Comparison of ENCODE assay signal across 7 mouse cellular contexts in the genomic region with DNA sequence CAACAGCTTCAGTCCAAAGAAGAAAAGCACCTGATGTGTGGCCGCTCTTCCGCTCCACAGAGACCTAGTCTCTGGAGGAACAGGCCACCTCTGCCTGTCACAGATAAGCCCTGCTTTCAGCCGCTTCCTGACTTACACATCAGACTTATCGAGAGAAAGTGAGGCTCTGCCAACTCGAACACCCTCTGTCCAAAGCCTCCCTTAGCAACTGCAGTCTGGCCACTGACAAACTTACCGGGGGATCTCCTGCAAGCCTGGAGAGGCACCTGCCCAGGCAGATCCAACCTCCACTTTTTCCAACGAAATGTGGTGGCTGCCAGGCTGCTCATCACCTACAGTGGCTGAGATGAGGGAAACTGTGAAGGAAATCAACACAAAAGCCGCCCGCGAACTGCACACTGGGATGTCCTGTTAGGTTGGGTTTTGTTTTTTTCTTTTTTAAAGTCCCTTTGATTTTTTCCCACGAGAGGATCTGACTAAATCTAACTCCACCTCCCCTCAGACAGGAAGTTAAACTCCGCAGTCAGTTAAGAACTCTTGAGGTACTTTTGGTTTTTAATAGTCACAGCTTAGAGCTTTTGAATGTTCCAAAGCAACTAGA. TPM values are rescaled to one million over a fixed set of nuclear protein-coding genes. Genes with fewer than 3 reads are reported as not detected.
DNase-seq lines count a peak whose midpoint lies in the region; ATAC-seq and TF ChIP-seq lines count a peak whose summit lies in the region.

No protein-coding gene starts in this region.

- no peaks in the 10 kb centered on the region for H3K36me3 ChIP-seq in CH12.LX (replicated peaks in 1 of 2; ENCODE audit: control insufficient read depth in 1 of 2, insufficient read depth in 1 of 2, low read length in 1 of 2)
- no peaks in the 10 kb centered on the region for H3K36me3 ChIP-seq in lung, embryonic 16.5 days (ENCODE audit: control insufficient read depth, insufficient read depth, low read length)

- in situ Hi-C loops in CH12.LX (cut with MboI; ENCODE audit: low pct_ligation_motif_present, low pct_unique_long_range_greater_than_20kb, low sequenced_read_pairs) = no loop called here

- peak; percentile 73 to 76 for ATAC-seq in hematopoietic stem cell, adult 5-6 weeks (replicated peaks in 1 of 2; ENCODE audit: insufficient read depth in 1 of 2, low FRiP score in 2 of 2, low TSS enrichment in 1 of 2, low read depth in 1 of 2, poor library complexity in 2 of 2, severe bottlenecking in 2 of 2)
- ATAC-seq in lung, embryonic 16.5 days (ENCODE audit: low read depth) = peak; percentile 43

- H3K9ac ChIP-seq in CH12.LX (ENCODE audit: insufficient read depth, low read depth) = no peak overlapping the region
- H3K9ac ChIP-seq in lung, embryonic 16.5 days (ENCODE audit: low read length) = no peak overlapping the region

- dilution Hi-C loops in CH12.LX (cut with MboI; ENCODE audit: extremely low pct_ligation_motif_present, extremely low pct_unique_long_range_greater_than_20kb, low sequenced_read_pairs) = no loop called here

- H3K4me1 ChIP-seq in CH12.LX (ENCODE audit: control insufficient read depth in 1 of 2, insufficient read depth in 2 of 2) = peaks cover 17 to 25% of the 10 kb centered on the region in 2 experiments
- peaks cover 37% of the 10 kb centered on the region for H3K4me1 ChIP-seq in brown adipose tissue, adult 24 weeks (ENCODE audit: control insufficient read depth, insufficient read depth, insufficient read length, low read length)
- peaks cover 4% of the 10 kb centered on the region for H3K4me1 ChIP-seq in lung, embryonic 16.5 days (replicated peaks; ENCODE audit: control insufficient read depth, insufficient read depth, low read length)

- no peak overlapping the region for H3K4me3 ChIP-seq in CH12.LX (replicated peaks in 1 of 3; ENCODE audit: low read depth in 2 of 3, low read length in 2 of 3, poor library complexity in 1 of 3)
- peak overlapping the region; percentile 66 for H3K4me3 ChIP-seq in brown adipose tissue, adult 24 weeks (ENCODE audit: insufficient read depth, low read depth, low read length)
- H3K4me3 ChIP-seq in lung, embryonic 16.5 days (ENCODE audit: low read length) = peak overlapping the region; percentile 17; the same call in 1 of the 2 replicates

- H3K4me2 ChIP-seq in CH12.LX (ENCODE audit: insufficient read depth, low read depth, poor library complexity, severe bottlenecking) = peak overlapping the region; percentile 31; the same call in 1 of the 2 replicates
- H3K4me2 ChIP-seq in lung, embryonic 16.5 days (ENCODE audit: low read depth, low read length) = peak overlapping the region; percentile 29; the same call in 1 of the 2 replicates

- no peaks in the 10 kb centered on the region for H3K27me3 ChIP-seq in CH12.LX (replicated peaks)
- H3K27me3 ChIP-seq in lung, embryonic 16.5 days (ENCODE audit: control insufficient read depth, insufficient read depth, low read depth, low read length) = no peaks in the 10 kb centered on the region

- TF ChIP-seq EP300 in CH12.LX (IDR thresholded peaks at IDR 0.05; ENCODE audit: low read length) = no peak

- no peak for DNase-seq in CH12.LX (ENCODE audit: extremely low read depth)
- DNase-seq in thymus, postnatal 0 days (ENCODE audit: low spot score) = peak; percentile 84
- DNase-seq in frontal cortex, postnatal 25 days (ENCODE audit: low spot score in 2 of 2) = no peak
- no peak for DNase-seq in cerebellum, postnatal 14 days

- no peak for TF ChIP-seq RAD21 in CH12.LX (IDR thresholded peaks at IDR 0.05; ENCODE audit: low read depth, low read length)

- TF ChIP-seq CTCF in CH12.LX (conservative IDR thresholded peaks at IDR 0.05 in 1 of 2, IDR thresholded peaks at IDR 0.05 in 1 of 2; ENCODE audit: low read depth in 2 of 2, low read length in 2 of 2) = no peak

- H3K9me3 ChIP-seq in CH12.LX (replicated peaks; ENCODE audit: low read length) = no peaks in the 10 kb centered on the region
- H3K9me3 ChIP-seq in lung, embryonic 16.5 days (ENCODE audit: control insufficient read depth, low read length) = no peaks in the 10 kb centered on the region

- 48% methylated on average over 12 of the region's 12 CpGs for WGBS in lung, embryonic 16.5 days

- no peak overlapping the region for H3K27ac ChIP-seq in CH12.LX (ENCODE audit: insufficient read depth, low read depth)
- peak overlapping the region; percentile 91 for H3K27ac ChIP-seq in brown adipose tissue, adult 24 weeks (replicated peaks; ENCODE audit: low read depth, low read length)
- peak overlapping the region; percentile 67 for H3K27ac ChIP-seq in lung, embryonic 16.5 days (ENCODE audit: low read length)

- H3K79me2 ChIP-seq in CH12.LX (replicated peaks; ENCODE audit: control insufficient read depth, extremely low read depth, insufficient read depth, poor library complexity, severe bottlenecking) = no peaks in the 10 kb centered on the region

- no peak for TF ChIP-seq POLR2A in CH12.LX (IDR thresholded peaks at IDR 0.05; ENCODE audit: low read depth, low read length)

TF ChIP-seq in CH12.LX, 34 proteins besides CTCF, POLR2A, EP300 and RAD21:
- no peak for TF ChIP-seq MAX (IDR thresholded peaks at IDR 0.05; ENCODE audit: low read length)
- no peak for TF ChIP-seq MYC (IDR thresholded peaks at IDR 0.05; ENCODE audit: low read depth, low read length)
- TF ChIP-seq MAFK (IDR thresholded peaks at IDR 0.05; ENCODE audit: insufficient replicate concordance, low read length) = no peak
- TF ChIP-seq ETS1 (conservative IDR thresholded peaks at IDR 0.05; ENCODE audit: low read depth, low read length) = no peak
- no peak for TF ChIP-seq CHD1 (IDR thresholded peaks at IDR 0.05; ENCODE audit: low read depth, low read length)
- TF ChIP-seq CHD2 (IDR thresholded peaks at IDR 0.05; ENCODE audit: low read length) = no peak
- TF ChIP-seq E2F4 (IDR thresholded peaks at IDR 0.05; ENCODE audit: insufficient replicate concordance, low read depth, low read length) = no peak
- no peak for TF ChIP-seq UBTF (IDR thresholded peaks at IDR 0.05; ENCODE audit: low read depth, low read length)
- no peak for TF ChIP-seq JUND (conservative IDR thresholded peaks at IDR 0.05; ENCODE audit: low read depth, low read length)
- TF ChIP-seq USF2 (conservative IDR thresholded peaks at IDR 0.05; ENCODE audit: low read depth, low read length) = no peak
- TF ChIP-seq POLR2AphosphoS2 (IDR thresholded peaks at IDR 0.05; ENCODE audit: low read depth, low read length) = no peak
- TF ChIP-seq ZMIZ1 (IDR thresholded peaks at IDR 0.05; ENCODE audit: low read depth, low read length) = no peak
- TF ChIP-seq TBP (conservative IDR thresholded peaks at IDR 0.05; ENCODE audit: low read depth, low read length) = no peak
- no peak for TF ChIP-seq BHLHE40 (IDR thresholded peaks at IDR 0.05; ENCODE audit: low read depth, low read length)
- TF ChIP-seq ZC3H11A (IDR thresholded peaks at IDR 0.05; ENCODE audit: low read depth, low read length) = no peak
- TF ChIP-seq TCF12 (IDR thresholded peaks at IDR 0.05; ENCODE audit: low read depth, low read length) = no peak
- no peak for TF ChIP-seq NRF1 (IDR thresholded peaks at IDR 0.05; ENCODE audit: low read depth, low read length)
- TF ChIP-seq MEF2A (IDR thresholded peaks at IDR 0.05; ENCODE audit: borderline replicate concordance, low read depth, low read length) = no peak

RNA-seq across cellular contexts. Expression of a gene that starts 55.9 kb away (rescaled TPM):
- 0.42 and 1.1 TPM in 2 replicates for total RNA-seq in CH12.LX (2012; rRNA removed)
- total RNA-seq in CH12.LX (2014; rRNA removed) = 0.46 and 0.67 TPM in 2 replicates
- 0.30 and 0.31 TPM in 2 replicates for polyA plus RNA-seq in CH12.LX (2012; ENCODE audit: insufficient read length, low read depth)
- 27.9 and 42.7 TPM in 2 replicates for polyA plus RNA-seq in brown adipose tissue, adult 24 weeks (2012; ENCODE audit: insufficient read depth, insufficient read length, missing spikeins)
- 63.7 and 83.5 TPM in 2 replicates for total RNA-seq in hematopoietic stem cell, adult 5-6 weeks (2017)
- polyA plus RNA-seq in lung, embryonic 16.5 days (2015; fragmentation: Nextera tagmentation; extraction: Ambion mirVana) = 75.8 and 81.7 TPM in 2 replicates
- 54.3 and 84.8 TPM in 2 replicates for polyA plus RNA-seq in thymus, postnatal 0 days (2015; fragmentation: Nextera tagmentation; extraction: Ambion mirVana)

Comparison
In these comparisons a context has a peak if more than half of its experiments do, and no peak if none do; other contexts are left out.
1. H3K4me3 ChIP-seq: peak in brown adipose tissue, adult 24 weeks (single experiment) and lung, embryonic 16.5 days (single experiment); none in CH12.LX (0 of 3).
2. RNA of a gene that starts 55.9 kb away (polyA plus RNA-seq): 54.3 to 84.8 TPM in thymus, postnatal 0 days, 75.8 to 81.7 TPM in lung, embryonic 16.5 days and 27.9 to 42.7 TPM in brown adipose tissue, adult 24 weeks; 0.30 to 0.31 TPM in CH12.LX; every median in the first group is over 10 times any median in the second.